ENCODE assay signal across 8 mouse cellular contexts in the genomic region with DNA sequence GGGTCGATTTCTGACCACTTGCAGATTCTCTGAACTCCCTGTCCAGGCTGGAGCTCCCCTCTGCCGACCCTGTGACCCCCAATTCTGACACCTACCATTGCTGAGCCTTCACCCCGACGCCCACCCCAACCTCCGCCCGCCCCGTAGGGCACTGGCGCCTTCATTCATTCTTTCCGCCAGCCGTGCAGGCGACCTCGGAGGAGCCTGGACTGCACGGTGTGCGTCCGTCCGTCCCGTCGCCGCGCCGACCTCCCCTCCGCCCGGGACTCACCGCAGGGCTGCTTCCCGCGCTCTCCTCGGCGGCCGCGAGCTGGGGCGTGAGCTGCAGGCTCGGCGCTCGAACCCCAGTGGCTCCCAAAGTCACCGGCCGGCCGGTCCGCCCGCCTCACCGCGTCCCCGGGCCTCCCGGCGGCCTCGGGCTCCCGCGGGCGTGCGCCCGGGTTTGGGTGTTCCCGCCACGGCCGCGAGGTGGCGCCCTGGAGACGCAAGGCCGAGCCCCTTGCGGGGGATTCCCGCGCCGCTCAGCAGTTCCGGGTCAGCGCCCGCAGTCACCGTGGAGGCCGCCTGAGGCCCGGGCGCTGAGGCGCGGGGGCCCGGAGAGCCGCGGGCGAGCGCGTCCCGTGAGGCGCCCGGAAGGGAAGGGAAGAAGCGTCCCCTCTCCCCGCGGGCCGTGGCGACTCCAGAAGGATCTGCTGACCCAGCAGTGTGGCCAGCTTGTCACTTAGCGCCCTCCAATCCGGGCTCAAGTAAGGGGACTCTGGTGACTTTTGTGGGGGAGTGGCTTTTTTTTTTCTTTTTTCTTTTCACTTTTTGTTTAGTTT. TPM values are rescaled to one million over a fixed set of nuclear protein-coding genes. Genes with fewer than 3 reads are reported as not detected.
DNase-seq lines count a peak whose midpoint lies in the region; ATAC-seq and TF ChIP-seq lines count a peak whose summit lies in the region.

A gene (plus strand): TSS at position 547 of the 821 bp plus-strand sequence.
A gene (minus strand): TSS at position 679 of the 821 bp plus-strand sequence.

- H3K9ac ChIP-seq in forebrain, embryonic 12.5 days, result peak within 1 kb of the TSS; percentile 56
- peak within 1 kb of the TSS; percentile 52 for H3K9ac ChIP-seq in heart, postnatal 0 days (replicated peaks; ENCODE audit: low read depth, low read length)
- peak within 1 kb of the TSS; percentile 70 for H3K9ac ChIP-seq in neural tube, embryonic 13.5 days

- no peak within 1 kb of the TSS for H3K27ac ChIP-seq in forebrain, embryonic 12.5 days
- H3K27ac ChIP-seq in heart, postnatal 0 days (ENCODE audit: low read depth), result no peak within 1 kb of the TSS
- H3K27ac ChIP-seq in neural tube, embryonic 13.5 days (replicated peaks), result no peak within 1 kb of the TSS
- peak within 1 kb of the TSS; percentile 41 for H3K27ac ChIP-seq in testis, adult 2 months (ENCODE audit: control insufficient read depth, insufficient read depth, low read depth, low read length)

- TF ChIP-seq EP300 in heart, postnatal 0 days (IDR thresholded peaks at IDR 0.05; ENCODE audit: low read depth), result no peak

- peak within 1 kb of the TSS; percentile 59 for H3K4me3 ChIP-seq in forebrain, embryonic 12.5 days (replicated peaks)
- peak within 1 kb of the TSS; percentile 52 for H3K4me3 ChIP-seq in heart, postnatal 0 days (ENCODE audit: low read depth, low read length)
- H3K4me3 ChIP-seq in neural tube, embryonic 13.5 days, result peak within 1 kb of the TSS; percentile 51
- H3K4me3 ChIP-seq in testis, adult 2 months (ENCODE audit: control insufficient read depth, low read depth, low read length), result peak within 1 kb of the TSS; percentile 91

- no peaks in the 10 kb centered on the region for H3K9me3 ChIP-seq in forebrain, embryonic 12.5 days
- no peaks in the 10 kb centered on the region for H3K9me3 ChIP-seq in heart, postnatal 0 days (replicated peaks; ENCODE audit: control insufficient read depth, low read length)
- H3K9me3 ChIP-seq in neural tube, embryonic 13.5 days, result no peaks in the 10 kb centered on the region

- peak; percentile 52 for TF ChIP-seq CTCF in heart, postnatal 0 days (IDR thresholded peaks at IDR 0.05; ENCODE audit: low read depth)
- peak; percentile 79 for TF ChIP-seq CTCF in testis, adult 2 months (IDR thresholded peaks at IDR 0.05; ENCODE audit: control insufficient read depth, insufficient read depth, insufficient replicate concordance, low read depth, low read length)

- under 1% methylated on average over 84 of the region's 86 CpGs for WGBS in forebrain, embryonic 12.5 days
- WGBS in heart, postnatal 0 days, result under 1% methylated on average over 85 of the region's 86 CpGs
- WGBS in neural tube, embryonic 13.5 days, result under 1% methylated on average over 76 of the region's 86 CpGs

- H3K4me2 ChIP-seq in forebrain, embryonic 12.5 days, result peak within 1 kb of the TSS; percentile 82
- peak within 1 kb of the TSS; percentile 78 for H3K4me2 ChIP-seq in heart, postnatal 0 days (ENCODE audit: low read depth, low read length)
- peak within 1 kb of the TSS; percentile 77 for H3K4me2 ChIP-seq in neural tube, embryonic 13.5 days

- H3K4me1 ChIP-seq in forebrain, embryonic 12.5 days, result no peaks in the 10 kb centered on the region; the same call in 1 of the 2 replicates
- H3K4me1 ChIP-seq in heart, postnatal 0 days (ENCODE audit: control insufficient read depth, insufficient read depth), result peaks cover 5% of the 10 kb centered on the region; the same call in 1 of the 2 replicates
- H3K4me1 ChIP-seq in neural tube, embryonic 13.5 days (replicated peaks), result peaks cover 7% of the 10 kb centered on the region
- H3K4me1 ChIP-seq in testis, adult 2 months (ENCODE audit: control insufficient read depth, insufficient read depth, low read length), result peaks cover 5% of the 10 kb centered on the region; the same call in 1 of the 2 replicates

- H3K27me3 ChIP-seq in forebrain, embryonic 12.5 days, result peaks cover 9% of the 10 kb centered on the region; the same call in 1 of the 2 replicates
- no peaks in the 10 kb centered on the region for H3K27me3 ChIP-seq in heart, postnatal 0 days (ENCODE audit: control insufficient read depth, insufficient read depth, low read length)
- no peaks in the 10 kb centered on the region for H3K27me3 ChIP-seq in neural tube, embryonic 13.5 days
- H3K27me3 ChIP-seq in testis, adult 2 months (ENCODE audit: control insufficient read depth, insufficient read depth, low read length), result no peaks in the 10 kb centered on the region

- H3K36me3 ChIP-seq in forebrain, embryonic 12.5 days (replicated peaks), result no peaks in the 10 kb centered on the region
- H3K36me3 ChIP-seq in heart, postnatal 0 days (replicated peaks; ENCODE audit: control insufficient read depth, insufficient read depth, low read length), result no peaks in the 10 kb centered on the region
- no peaks in the 10 kb centered on the region for H3K36me3 ChIP-seq in neural tube, embryonic 13.5 days
- H3K36me3 ChIP-seq in testis, adult 2 months (ENCODE audit: control insufficient read depth, insufficient read depth, low read length), result no peaks in the 10 kb centered on the region

- peak; percentile 73 to 74 for DNase-seq in CD8-positive naive resting alpha-beta T cell, adult 2 months (ENCODE audit: low read depth in 2 of 2, low spot score in 2 of 2)
- DNase-seq in c-Kit-positive CD71-negative TER-119-negative erythroid progenitor cells, embryonic 14.5 days (ENCODE audit: low read depth), result peak; percentile 52
- DNase-seq in heart, postnatal 0 days (ENCODE audit: low spot score), result peak; percentile 59
- DNase-seq in kidney, postnatal 36 days, result peak; percentile 71 to 90
- peak; percentile 80 to 82 for DNase-seq in lung, adult 18-20 months

- peak; percentile 40; the same call in 1 of the 2 replicates for TF ChIP-seq POLR2A in testis, adult 2 months (IDR thresholded peaks at IDR 0.05; ENCODE audit: control insufficient read depth, low read depth, low read length)

- peak; percentile 70 for ATAC-seq in forebrain, embryonic 12.5 days (ENCODE audit: low FRiP score)
- ATAC-seq in heart, postnatal 0 days (ENCODE audit: insufficient read depth, low read depth), result peak; percentile 83
- peak; percentile 83 for ATAC-seq in neural tube, embryonic 13.5 days (ENCODE audit: low read depth)

RNA-seq across cellular contexts. Expression of the first gene that starts in this region (rescaled TPM):
- polyA plus RNA-seq in forebrain, embryonic 12.5 days (2016; fragmentation: Nextera tagmentation; extraction: Ambion mirVana), result 1.6 and 1.8 TPM in 2 replicates
- 1.6 and 3.1 TPM in 2 replicates for total RNA-seq in heart, postnatal 0 days (2014; rRNA removed; ENCODE audit: low replicate concordance)
- 1.7 and 2.0 TPM in 2 replicates for polyA plus RNA-seq in heart, postnatal 0 days (2015; fragmentation: Nextera tagmentation; extraction: Ambion mirVana)
- 1.0 and 1.2 TPM in 2 replicates for polyA plus RNA-seq in neural tube, embryonic 13.5 days (2015; fragmentation: Nextera tagmentation; extraction: Ambion mirVana)
- polyA plus RNA-seq in testis, adult 2 months (2012; rRNA removed), result 2.4 and 2.5 TPM in 2 replicates

RNA-seq across cellular contexts. Expression of the second gene that starts in this region (rescaled TPM):
- polyA plus RNA-seq in forebrain, embryonic 12.5 days (2016; fragmentation: Nextera tagmentation; extraction: Ambion mirVana), result 3.9 and 4.2 TPM in 2 replicates
- 0.50 and 0.81 TPM in 2 replicates for total RNA-seq in heart, postnatal 0 days (2014; rRNA removed; ENCODE audit: low replicate concordance)
- 1.6 TPM in 2 replicates for polyA plus RNA-seq in heart, postnatal 0 days (2015; fragmentation: Nextera tagmentation; extraction: Ambion mirVana)
- polyA plus RNA-seq in neural tube, embryonic 13.5 days (2015; fragmentation: Nextera tagmentation; extraction: Ambion mirVana), result 3.5 and 3.6 TPM in 2 replicates
- 2.6 and 2.9 TPM in 2 replicates for polyA plus RNA-seq in testis, adult 2 months (2012; rRNA removed)
